Mouse (Mus musculus): ENCODE data around the gene Klk10. TPM values are rescaled to one million over a fixed set of nuclear protein-coding genes. Genes with fewer than 3 reads are reported as not detected.
A peak's percentile ranks its signal among the peaks of the same experiment; 100 is the strongest.

Gene Klk10
- polyA plus RNA-seq (2016; fragmentation: Nextera tagmentation; extraction: Ambion mirVana), result 0.55 and 0.77 TPM in 2 replicates

DNA sequence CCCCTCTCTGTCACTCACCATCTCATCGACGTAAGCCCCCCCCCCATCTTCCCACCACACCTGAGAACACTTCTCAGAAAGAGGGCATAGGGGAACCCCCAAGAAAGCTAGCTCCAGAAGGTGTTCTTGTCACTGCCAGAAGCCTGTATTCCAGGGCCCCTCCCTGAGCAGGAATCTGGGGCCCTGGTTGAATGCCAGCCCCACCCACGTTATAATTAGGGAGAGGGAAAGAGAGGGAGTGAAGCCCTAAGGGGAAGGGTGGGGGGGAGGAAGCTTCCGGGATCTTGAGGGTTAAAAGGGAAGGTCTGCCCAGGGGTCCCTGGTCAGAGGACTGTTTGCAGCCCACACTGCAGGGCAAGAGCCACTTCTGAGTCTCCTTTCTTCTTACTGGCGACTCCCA, at the start of gene Klk10:
Gene Klk10, plus strand, starts transcription at position 290 of the 400 bp plus-strand sequence.
- H3K36me3 ChIP-seq, result no peaks in the 10 kb centered on the region
- peaks cover 9% of the 10 kb centered on the region for H3K4me1 ChIP-seq (replicated peaks)
- no peaks in the 10 kb centered on the region for H3K9me3 ChIP-seq
- peaks cover 23% of the 10 kb centered on the region for H3K27me3 ChIP-seq (ENCODE audit: insufficient read depth, poor library complexity, severe bottlenecking)
- DNase-seq (ENCODE audit: low spot score), result no peak
- no peak within 1 kb of the TSS for H3K4me3 ChIP-seq
- no peak within 1 kb of the TSS for H3K27ac ChIP-seq
- 40% methylated on average over 5 of the region's 5 CpGs for WGBS

DNA sequence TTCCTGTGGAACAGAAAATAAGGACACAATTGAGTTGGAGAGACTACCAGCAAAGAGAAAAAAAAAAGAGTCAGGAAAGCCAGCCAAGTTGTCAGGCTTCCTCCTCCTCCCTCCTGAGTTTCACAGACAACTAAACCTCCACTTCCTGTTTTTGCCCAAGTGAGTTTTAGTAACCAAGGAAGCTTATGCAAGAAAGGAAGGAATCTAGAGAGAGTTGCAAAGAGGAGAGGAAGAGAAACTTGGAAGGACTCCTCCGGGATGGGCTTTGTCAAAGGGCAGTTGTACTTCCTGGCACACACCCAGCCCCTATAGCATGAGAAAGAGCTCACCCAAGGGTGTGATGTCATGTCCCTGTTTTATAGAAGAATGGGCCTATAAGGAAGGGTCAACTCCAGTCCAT, 33.0 kb upstream of the Klk10 start:
- no peaks in the 10 kb centered on the region for H3K27me3 ChIP-seq (ENCODE audit: insufficient read depth, poor library complexity, severe bottlenecking)
- DNase-seq (ENCODE audit: low spot score), result no peak
- no peaks in the 10 kb centered on the region for H3K9me3 ChIP-seq
- H3K4me1 ChIP-seq (replicated peaks), result no peaks in the 10 kb centered on the region
- H3K27ac ChIP-seq, result no peak overlapping the region
- H3K36me3 ChIP-seq, result no peaks in the 10 kb centered on the region
- H3K4me3 ChIP-seq, result no peak overlapping the region
- WGBS, result 58% methylated on average over 1 of the region's 1 CpGs

DNA sequence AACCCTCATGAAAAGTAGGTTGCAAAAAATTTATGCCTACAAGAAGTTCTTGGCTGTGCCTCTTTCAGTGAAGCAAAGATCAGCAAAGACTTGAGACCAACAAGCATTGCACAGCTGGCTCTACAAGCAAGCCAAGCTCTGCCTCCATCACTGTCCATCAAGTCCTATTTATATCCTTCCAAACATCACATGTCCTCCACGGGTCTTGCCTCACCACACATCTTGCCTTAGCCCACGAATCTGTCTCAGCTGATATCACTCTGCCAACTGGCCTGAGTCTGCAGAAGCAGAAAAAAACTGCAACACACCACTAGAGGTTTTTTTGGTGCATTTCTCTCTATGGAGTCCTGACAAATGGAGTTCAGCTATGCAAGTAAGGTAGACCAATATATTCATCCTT, 28.0 kb upstream of the Klk10 start:
- DNase-seq (ENCODE audit: low spot score), result no peak

DNA sequence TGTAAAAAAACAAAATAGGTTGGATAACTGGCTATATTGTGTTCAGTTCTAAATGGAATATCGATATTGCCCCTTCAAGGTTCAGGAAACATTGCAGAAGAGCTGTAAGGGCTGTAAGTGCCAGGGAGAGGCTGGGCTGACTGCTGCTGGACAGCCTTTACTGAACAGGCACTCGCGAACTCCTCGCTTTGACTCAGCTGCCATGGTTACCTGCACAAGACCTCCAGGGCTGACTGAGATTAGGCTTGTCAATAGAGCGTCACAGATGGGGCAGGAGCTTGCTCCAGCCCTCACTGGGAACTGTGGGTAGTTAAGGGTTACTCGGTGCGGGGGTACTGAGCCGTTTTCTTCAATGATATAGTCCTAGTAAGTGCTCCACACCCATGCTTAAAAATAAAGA, 14.4 kb upstream of the Klk10 start:
- WGBS, result 54% methylated on average over 8 of the region's 8 CpGs
- Histone ChIP-seq H3K4me1 (replicated peaks) (no peaks in the 10 kb centered on the region), H3K36me3 (no peaks in the 10 kb centered on the region), H3K4me3 (no peak overlapping the region), H3K27ac (no peak overlapping the region), H3K27me3 (ENCODE audit: insufficient read depth, poor library complexity, severe bottlenecking) (no peaks in the 10 kb centered on the region), H3K9me3 (no peaks in the 10 kb centered on the region)
- DNase-seq (ENCODE audit: low spot score), result no peak

More for the DNA sequence above, 28.0 kb upstream of the Klk10 start:
- no peak overlapping the region for H3K27ac ChIP-seq
- no peak overlapping the region for H3K4me3 ChIP-seq
- H3K4me1 ChIP-seq (replicated peaks), result no peaks in the 10 kb centered on the region
- 78% methylated on average over 2 of the region's 2 CpGs for WGBS
- no peaks in the 10 kb centered on the region for H3K9me3 ChIP-seq
- no peaks in the 10 kb centered on the region for H3K27me3 ChIP-seq (ENCODE audit: insufficient read depth, poor library complexity, severe bottlenecking)
- no peaks in the 10 kb centered on the region for H3K36me3 ChIP-seq

DNA sequence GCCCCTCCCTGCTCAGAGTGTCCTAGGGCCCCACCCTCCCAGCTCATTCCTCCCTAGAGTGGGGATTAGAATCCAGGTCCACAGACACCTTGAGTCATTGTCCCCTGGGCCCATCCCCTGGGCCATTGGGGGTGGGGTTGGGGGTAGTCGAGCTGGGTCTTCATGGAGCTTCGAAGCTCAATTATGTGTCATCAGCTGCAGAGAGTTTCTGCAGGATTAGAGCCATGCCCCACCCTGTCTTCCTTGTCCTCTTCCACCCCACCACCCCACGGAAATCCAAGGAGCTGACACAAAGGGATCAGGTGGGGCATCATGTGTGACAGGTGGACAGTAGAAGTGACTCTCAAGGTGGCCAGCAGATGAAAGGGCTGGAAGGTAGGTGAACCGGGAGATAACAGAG, 12.2 kb upstream of the Klk10 start, which contains the start of gene Klk12:
Gene Klk12, plus strand, starts transcription at position 301 of the 400 bp plus-strand sequence.
- no peaks in the 10 kb centered on the region for H3K27me3 ChIP-seq (ENCODE audit: insufficient read depth, poor library complexity, severe bottlenecking)
- no peaks in the 10 kb centered on the region for H3K36me3 ChIP-seq
- no peak within 1 kb of the TSS for H3K4me3 ChIP-seq
- H3K9me3 ChIP-seq, result no peaks in the 10 kb centered on the region
- no peak within 1 kb of the TSS for H3K27ac ChIP-seq
- 82% methylated on average over 4 of the region's 4 CpGs for WGBS
- no peaks in the 10 kb centered on the region for H3K4me1 ChIP-seq (replicated peaks)
- no peak for DNase-seq (ENCODE audit: low spot score)

DNA sequence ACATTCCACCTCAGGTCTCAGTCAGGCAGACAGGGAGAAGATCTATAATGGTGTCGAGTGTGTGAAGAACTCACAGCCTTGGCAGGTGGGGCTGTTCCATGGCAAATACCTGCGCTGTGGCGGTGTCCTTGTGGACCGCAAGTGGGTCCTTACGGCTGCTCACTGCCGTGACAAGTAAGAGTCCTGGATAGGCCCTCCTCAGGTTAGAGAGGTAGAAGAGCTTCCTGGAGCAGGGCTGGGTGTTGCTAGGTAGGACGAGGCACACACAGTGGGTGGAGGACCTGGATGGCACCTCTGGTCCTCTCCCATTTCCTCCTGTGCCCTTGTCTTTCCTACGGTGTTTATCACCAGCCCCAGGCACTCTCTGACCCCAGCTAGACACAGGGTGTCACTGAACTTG, 11.2 kb upstream of the Klk10 start:
- DNase-seq (ENCODE audit: low spot score), result no peak
- no peak overlapping the region for H3K27ac ChIP-seq
- 94% methylated on average over 8 of the region's 8 CpGs for WGBS
- H3K36me3 ChIP-seq, result no peaks in the 10 kb centered on the region
- H3K9me3 ChIP-seq, result no peaks in the 10 kb centered on the region
- peaks cover 6% of the 10 kb centered on the region; the same call in 1 of the 2 replicates for H3K4me1 ChIP-seq (replicated peaks)
- no peaks in the 10 kb centered on the region for H3K27me3 ChIP-seq (ENCODE audit: insufficient read depth, poor library complexity, severe bottlenecking)
- H3K4me3 ChIP-seq, result no peak overlapping the region

DNA sequence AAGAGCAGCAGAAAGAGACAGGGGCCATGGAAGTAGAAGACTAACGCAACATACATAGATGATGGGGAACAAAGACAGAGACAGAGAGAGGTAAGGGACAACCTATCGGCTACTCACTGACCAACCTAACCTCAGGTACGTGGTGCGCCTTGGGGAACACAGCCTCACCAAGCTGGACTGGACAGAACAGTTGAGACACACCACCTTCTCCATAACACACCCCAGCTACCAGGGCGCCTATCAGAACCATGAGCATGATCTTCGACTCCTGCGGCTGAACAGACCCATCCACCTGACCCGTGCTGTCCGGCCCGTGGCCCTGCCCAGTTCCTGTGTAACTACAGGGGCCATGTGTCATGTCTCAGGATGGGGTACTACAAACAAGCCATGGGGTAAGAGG, 10.1 kb upstream of the Klk10 start:
- H3K27ac ChIP-seq, result no peak overlapping the region
- no peaks in the 10 kb centered on the region for H3K9me3 ChIP-seq
- H3K36me3 ChIP-seq, result no peaks in the 10 kb centered on the region
- peaks cover 16% of the 10 kb centered on the region for H3K4me1 ChIP-seq (replicated peaks)
- 93% methylated on average over 10 of the region's 10 CpGs for WGBS
- no peak for DNase-seq (ENCODE audit: low spot score)
- no peak overlapping the region for H3K4me3 ChIP-seq
- no peaks in the 10 kb centered on the region for H3K27me3 ChIP-seq (ENCODE audit: insufficient read depth, poor library complexity, severe bottlenecking)

DNA sequence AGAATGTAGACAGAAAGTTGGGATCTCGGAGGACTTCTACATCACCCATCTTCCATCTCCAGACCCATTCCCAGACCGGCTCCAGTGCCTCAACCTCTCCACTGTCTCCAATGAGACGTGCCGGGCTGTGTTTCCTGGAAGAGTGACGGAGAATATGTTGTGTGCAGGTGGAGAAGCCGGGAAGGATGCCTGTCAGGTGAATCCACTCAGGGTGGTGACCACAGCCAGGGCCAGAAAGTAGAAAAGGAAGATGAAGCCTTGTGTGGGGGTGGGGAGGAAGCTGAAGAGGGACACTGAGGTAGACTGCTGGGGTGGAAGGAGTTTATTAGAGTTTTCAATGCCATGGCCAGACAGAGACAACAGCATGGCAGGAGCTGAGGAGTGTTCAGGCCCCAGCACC, 8.9 kb upstream of the Klk10 start:
- H3K9me3 ChIP-seq, result no peaks in the 10 kb centered on the region
- H3K4me1 ChIP-seq (replicated peaks), result peaks cover 18% of the 10 kb centered on the region
- no peaks in the 10 kb centered on the region for H3K36me3 ChIP-seq
- H3K27me3 ChIP-seq (ENCODE audit: insufficient read depth, poor library complexity, severe bottlenecking), result 0 out of 2 replicates have a peak, but pooled peaks cover 2% of the 10 kb centered on the region
- WGBS, result 92% methylated on average over 6 of the region's 6 CpGs
- H3K27ac ChIP-seq, result no peak overlapping the region
- DNase-seq (ENCODE audit: low spot score), result no peak
- no peak overlapping the region for H3K4me3 ChIP-seq

DNA sequence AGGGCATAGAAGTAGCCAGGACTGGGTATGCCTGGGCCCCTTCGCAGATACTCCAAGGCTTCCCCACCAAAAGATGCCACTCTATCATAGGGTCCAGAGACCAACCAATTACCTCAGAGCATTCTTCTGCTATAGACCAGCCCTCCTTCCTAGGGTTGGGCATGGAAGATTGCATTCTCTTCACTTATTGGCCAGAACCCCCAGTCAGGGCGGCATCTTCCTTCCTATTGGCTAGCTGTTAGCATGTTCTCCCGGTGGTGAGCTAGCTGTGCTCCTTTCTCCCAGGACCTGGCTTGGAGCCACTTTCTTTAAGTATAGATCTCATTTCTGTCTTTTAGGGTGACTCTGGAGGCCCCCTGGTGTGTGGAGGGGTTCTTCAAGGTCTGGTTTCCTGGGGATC, 7.9 kb upstream of the Klk10 start:
- H3K9me3 ChIP-seq, result no peaks in the 10 kb centered on the region
- 72% methylated on average over 3 of the region's 3 CpGs for whole genome bisulfite sequencing
- peaks cover 18% of the 10 kb centered on the region for H3K4me1 ChIP-seq (replicated peaks)
- no peak for DNase-seq (ENCODE audit: low spot score)
- 0 out of 2 replicates have a peak, but pooled peaks cover 2% of the 10 kb centered on the region for H3K27me3 ChIP-seq (ENCODE audit: insufficient read depth, poor library complexity, severe bottlenecking)
- no peaks in the 10 kb centered on the region for H3K36me3 ChIP-seq
- H3K27ac ChIP-seq, result no peak overlapping the region
- H3K4me3 ChIP-seq, result no peak overlapping the region

DNA sequence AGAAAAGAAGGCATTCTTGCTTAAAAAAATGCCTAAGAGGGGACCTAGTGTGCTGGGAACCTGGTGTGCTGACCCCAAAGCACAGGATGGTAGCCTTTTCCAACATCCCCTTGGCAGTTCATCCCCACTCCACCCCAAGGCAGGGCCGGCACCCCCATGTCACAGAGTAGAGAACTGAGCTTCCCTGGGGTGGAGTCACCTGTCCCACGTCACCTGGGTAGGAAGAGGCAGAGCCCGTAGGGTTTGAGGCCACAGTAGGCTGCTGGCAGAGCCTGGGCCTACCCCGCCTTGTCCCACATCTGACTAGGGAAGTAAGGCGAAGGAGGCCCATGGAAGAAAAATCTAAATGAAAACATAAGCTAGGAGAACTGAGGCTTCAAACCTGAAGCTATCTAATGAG, 6.5 kb upstream of the Klk10 start, which contains the start of gene Klk11:
Gene Klk11, plus strand, starts transcription at position 241 of the 400 bp plus-strand sequence.
- H3K36me3 ChIP-seq, result no peaks in the 10 kb centered on the region
- no peak within 1 kb of the TSS for H3K4me3 ChIP-seq
- 92% methylated on average over 5 of the region's 5 CpGs for WGBS
- H3K4me1 ChIP-seq (replicated peaks), result peaks cover 18% of the 10 kb centered on the region
- H3K27ac ChIP-seq, result peak within 1 kb of the TSS; percentile 82
- H3K27me3 ChIP-seq (ENCODE audit: insufficient read depth, poor library complexity, severe bottlenecking), result 0 out of 2 replicates have a peak, but pooled peaks cover 2% of the 10 kb centered on the region
- no peaks in the 10 kb centered on the region for H3K9me3 ChIP-seq
- DNase-seq (ENCODE audit: low spot score), result no peak

DNA sequence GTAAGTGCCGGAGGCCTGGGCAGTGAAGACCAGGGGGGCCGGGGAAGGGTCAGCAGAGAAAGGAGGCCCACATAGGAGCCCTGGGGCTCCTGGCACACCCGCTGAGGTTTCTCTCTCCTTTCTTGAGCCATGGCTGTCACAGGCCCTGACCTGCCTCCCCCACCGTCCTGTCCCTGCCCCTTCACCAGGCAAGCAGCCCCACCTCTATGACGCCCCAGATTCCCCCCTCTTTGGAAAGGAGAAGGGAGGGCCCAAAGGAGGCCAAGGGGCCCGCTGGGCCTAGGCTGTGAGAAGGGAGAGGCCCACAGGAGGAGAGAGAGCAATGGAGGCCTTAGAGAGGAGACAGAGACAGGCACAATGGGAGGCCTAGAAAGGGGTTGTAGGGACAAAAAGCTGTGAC, 6.0 kb upstream of the Klk10 start:
- peaks cover 18% of the 10 kb centered on the region for H3K4me1 ChIP-seq (replicated peaks)
- no peak for DNase-seq (ENCODE audit: low spot score)
- H3K9me3 ChIP-seq, result no peaks in the 10 kb centered on the region
- peak overlapping the region; percentile 82 for H3K27ac ChIP-seq
- 35% methylated on average over 6 of the region's 6 CpGs for WGBS
- H3K4me3 ChIP-seq, result no peak overlapping the region
- 0 out of 2 replicates have a peak, but pooled peaks cover 2% of the 10 kb centered on the region for H3K27me3 ChIP-seq (ENCODE audit: insufficient read depth, poor library complexity, severe bottlenecking)
- H3K36me3 ChIP-seq, result no peaks in the 10 kb centered on the region

DNA sequence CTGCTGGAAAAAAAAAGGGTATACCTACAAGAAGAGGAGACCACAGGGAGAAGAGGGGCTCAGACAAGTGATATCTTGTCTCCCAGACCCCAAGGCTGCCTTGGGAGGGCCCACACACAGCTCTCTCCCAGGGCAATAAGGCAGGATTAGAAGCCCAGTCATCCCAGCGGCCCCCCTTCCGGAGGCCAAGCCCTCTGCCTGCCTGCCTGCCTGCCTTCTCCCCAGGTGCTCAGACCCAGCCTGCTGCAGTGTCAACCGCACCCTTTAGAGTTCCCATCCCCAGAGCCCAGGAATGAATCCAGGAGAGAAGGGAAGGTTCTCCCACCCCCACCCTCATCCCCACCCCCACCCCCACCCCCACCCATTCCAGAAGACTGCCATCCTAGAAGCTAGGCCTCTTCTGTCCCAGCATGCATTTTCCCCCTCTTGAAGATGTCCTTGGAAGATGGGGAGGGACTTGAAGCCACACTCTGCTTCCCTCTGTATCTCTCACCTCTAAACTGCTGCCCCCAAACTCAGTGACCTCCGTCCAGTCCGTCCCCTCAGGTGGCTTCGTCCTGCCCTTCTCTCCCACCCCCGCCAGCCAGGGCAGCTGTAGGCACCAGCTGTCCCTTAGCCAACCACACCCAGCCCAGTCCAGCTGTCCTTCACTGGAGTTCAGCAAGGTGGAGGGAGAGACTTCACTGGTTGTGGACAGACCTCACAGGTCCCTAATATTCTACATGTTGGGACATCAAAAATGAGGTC, 5.4 kb upstream of the Klk10 start:
- H3K4me3 ChIP-seq, result no peak overlapping the region
- H3K36me3 ChIP-seq, result no peaks in the 10 kb centered on the region
- H3K9me3 ChIP-seq, result no peaks in the 10 kb centered on the region
- WGBS, result 46% methylated on average over 7 of the region's 7 CpGs
- H3K27ac ChIP-seq, result peak overlapping the region; percentile 82
- peaks cover 2% of the 10 kb centered on the region; the same call in 1 of the 2 replicates for H3K27me3 ChIP-seq (ENCODE audit: insufficient read depth, poor library complexity, severe bottlenecking)
- peaks cover 18% of the 10 kb centered on the region for H3K4me1 ChIP-seq (replicated peaks)
- DNase-seq (ENCODE audit: low spot score), result no peak

DNA sequence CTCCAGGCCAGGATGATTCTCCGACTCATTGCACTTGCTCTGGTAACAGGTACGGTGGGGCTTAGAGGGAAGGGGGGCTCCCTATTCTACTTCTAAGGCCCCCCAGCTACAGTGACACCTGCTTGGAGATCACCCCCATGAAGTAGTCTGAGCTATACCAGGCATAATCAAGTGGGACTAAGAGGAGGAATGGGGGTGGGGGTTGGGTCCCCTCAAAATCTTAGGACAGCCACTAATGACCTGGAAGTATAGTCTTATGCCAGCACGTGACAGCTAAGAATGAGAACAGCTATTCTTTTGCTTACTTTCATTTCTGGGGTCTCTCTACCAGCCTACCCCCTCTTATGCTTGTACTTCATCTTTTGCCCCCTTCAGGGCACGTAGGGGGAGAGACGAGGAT, 4.3 kb upstream of the Klk10 start:
- DNase-seq (ENCODE audit: low spot score), result no peak
- no peak overlapping the region for H3K27ac ChIP-seq
- H3K4me3 ChIP-seq, result no peak overlapping the region
- H3K9me3 ChIP-seq, result no peaks in the 10 kb centered on the region
- no peaks in the 10 kb centered on the region for H3K36me3 ChIP-seq
- 85% methylated on average over 5 of the region's 5 CpGs for WGBS
- H3K27me3 ChIP-seq (ENCODE audit: insufficient read depth, poor library complexity, severe bottlenecking), result peaks cover 2% of the 10 kb centered on the region; the same call in 1 of the 2 replicates
- H3K4me1 ChIP-seq (replicated peaks), result peaks cover 18% of the 10 kb centered on the region
